Mouse (Mus musculus) C2C12 (cell line): ENCODE results near the gene Capn9. TPM values are rescaled to one million over a fixed set of nuclear protein-coding genes. Genes with fewer than 3 reads are reported as not detected.

Experiments used
- H3K27me3 ChIP-seq: one replicate; pipeline ENCODE4 v1.6.1; 2011; ENCODE audit not compliant: control insufficient read depth, insufficient read depth, insufficient read length
- H3K36me3 ChIP-seq: one replicate; pipeline ENCODE4 v1.6.1; 2011; ENCODE audit not compliant: control insufficient read depth, insufficient read depth
- H3K4me3 ChIP-seq: one replicate; pipeline ENCODE4 v1.5.1; 2011; ENCODE audit warnings: mild to moderate bottlenecking, control low read depth; ENCODE audit not compliant: poor library complexity, insufficient read depth, severe bottlenecking
- H3K79me2 ChIP-seq: one replicate; pipeline ENCODE4 v1.6.1; 2011; ENCODE audit not compliant: control insufficient read depth, insufficient read depth
- H3K79me3 ChIP-seq: one replicate; pipeline ENCODE4 v1.6.1; 2011; ENCODE audit warnings: low read depth, control low read depth
- H3ac ChIP-seq: one replicate; pipeline ENCODE3; 2011; ENCODE audit warnings: low read depth; ENCODE audit not compliant: control insufficient read depth, insufficient read length
- CEBPB ChIP-seq: IDR thresholded peaks from one replicate; pipeline ENCODE4 v1.6.1; 2011; ENCODE audit warnings: low read depth, mild to moderate bottlenecking, control low read depth, moderate library complexity
- CTCF ChIP-seq: IDR thresholded peaks from one replicate; pipeline ENCODE4 v1.5.1; 2011; ENCODE audit not compliant: control insufficient read depth, insufficient read depth, insufficient read length
- FOSL1 ChIP-seq: IDR thresholded peaks from one replicate; pipeline ENCODE4 v1.8.0; 2011; ENCODE audit warnings: mild to moderate bottlenecking, low read length; ENCODE audit not compliant: poor library complexity, insufficient read depth, severe bottlenecking
- MAX ChIP-seq: IDR thresholded peaks from one replicate; pipeline ENCODE4 v1.6.1; 2011; ENCODE audit warnings: mild to moderate bottlenecking, control low read depth
- MYOD1 ChIP-seq: IDR thresholded peaks from one replicate; pipeline ENCODE4 v1.6.1; 2011; ENCODE audit warnings: low read depth; ENCODE audit not compliant: control insufficient read depth, insufficient read length
- MYOG ChIP-seq: IDR thresholded peaks from one replicate; pipeline ENCODE4 v1.6.1; 2011; ENCODE audit not compliant: control insufficient read depth, insufficient read length; ENCODE audit errors: extremely low read depth
- USF1 ChIP-seq: IDR thresholded peaks from one replicate; pipeline ENCODE4 v1.6.1; 2011; ENCODE audit warnings: low read depth, mild to moderate bottlenecking, control low read depth, moderate library complexity
- polyA plus RNA-seq: library from polyadenylated mRNA; unstranded; fragments of >200 nt; fragmentation: generic; extraction: Trizol; gene quantifications from one replicate; pipeline ENCODE4 v1.2.1, GENCODE M21; 2012; ENCODE audit warnings: missing spikeins

The Capn9 gene
- polyA plus RNA-seq, 1 experiment, result not detected

DNA sequence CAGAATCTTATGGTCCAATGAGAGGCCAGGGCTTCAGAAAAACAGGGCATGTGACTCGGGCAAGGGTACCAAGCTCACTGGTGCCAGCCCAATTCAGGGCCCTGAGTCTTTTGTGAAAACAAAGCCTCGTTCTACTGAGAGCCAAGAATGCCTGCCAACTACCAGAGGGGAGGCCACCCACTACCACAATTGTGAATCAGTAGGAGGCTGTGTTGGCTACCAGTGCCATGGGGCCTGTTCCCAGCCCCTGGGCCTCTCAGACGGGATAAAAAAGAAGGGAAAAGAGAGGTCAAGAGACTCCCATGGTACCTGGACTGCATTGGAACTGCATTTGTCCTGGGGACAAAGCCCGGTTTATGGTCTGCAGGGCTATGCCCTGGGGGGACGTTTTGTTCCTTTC, 45.3 kb downstream of the Capn9 start:
- TF ChIP-seq MYOD1 (no peak), FOSL1 (no peak), CTCF (no peak)
- no peaks in the 10 kb centered on the region for H3K79me3 ChIP-seq
- H3K27me3 ChIP-seq, result peaks cover 5% of the 10 kb centered on the region
- no peak overlapping the region for H3ac ChIP-seq
- no peaks in the 10 kb centered on the region for H3K79me2 ChIP-seq
- no peak overlapping the region for H3K4me3 ChIP-seq
- no peaks in the 10 kb centered on the region for H3K36me3 ChIP-seq

DNA sequence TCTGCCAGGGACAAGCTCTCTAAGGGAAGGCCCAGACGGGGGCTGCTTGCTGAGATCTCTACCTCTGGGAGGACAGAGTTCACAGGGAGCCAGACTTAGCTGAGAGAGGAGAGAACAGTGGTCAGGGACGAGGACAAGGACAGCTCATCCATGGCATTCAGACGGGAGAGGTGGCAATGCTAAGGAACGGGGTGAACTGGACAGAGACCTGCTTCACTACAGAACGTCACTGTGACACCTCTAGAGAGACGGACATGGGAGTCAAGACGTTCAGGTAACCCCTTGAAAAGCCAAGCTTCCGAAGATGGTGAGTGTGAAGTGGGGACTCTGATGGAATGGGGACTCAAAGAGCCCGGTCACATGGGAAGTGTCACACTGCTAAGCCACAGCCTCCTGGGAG, 50.3 kb downstream of the Capn9 start:
- H3K4me3 ChIP-seq, result no peak overlapping the region
- no peak overlapping the region for H3ac ChIP-seq
- no peaks in the 10 kb centered on the region for H3K27me3 ChIP-seq
- H3K36me3 ChIP-seq, result no peaks in the 10 kb centered on the region
- H3K79me2 ChIP-seq, result no peaks in the 10 kb centered on the region
- TF ChIP-seq MAX, result no peak
- H3K79me3 ChIP-seq, result no peaks in the 10 kb centered on the region

DNA sequence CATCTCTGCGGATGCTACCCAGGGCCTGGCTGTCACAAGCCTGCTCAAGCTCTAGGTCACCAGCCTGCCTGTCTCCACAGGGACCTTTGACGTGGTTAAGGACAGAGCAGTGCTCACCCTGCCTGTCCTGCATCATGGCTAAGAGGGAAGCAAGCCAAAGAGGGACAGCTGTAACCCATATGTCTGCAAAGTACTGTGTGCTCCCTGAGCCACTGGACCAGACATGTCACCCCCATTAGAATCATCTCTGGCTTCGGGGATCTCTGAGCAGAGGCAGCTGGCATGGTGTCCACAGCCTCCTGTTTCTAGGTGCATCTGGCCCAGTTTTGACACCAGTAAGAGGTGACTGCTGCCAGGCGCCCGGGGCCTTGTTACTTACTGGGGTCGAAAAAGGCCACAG, 54.6 kb downstream of the Capn9 start:
- Histone ChIP-seq H3K79me2 (no peaks in the 10 kb centered on the region), H3ac (no peak overlapping the region), H3K36me3 (no peaks in the 10 kb centered on the region), H3K4me3 (no peak overlapping the region), H3K79me3 (no peaks in the 10 kb centered on the region), H3K27me3 (no peaks in the 10 kb centered on the region)
- TF ChIP-seq CTCF (no peak), MYOG (no peak), MYOD1 (no peak), USF1 (no peak), MAX (no peak), CEBPB (no peak), FOSL1 (no peak)

DNA sequence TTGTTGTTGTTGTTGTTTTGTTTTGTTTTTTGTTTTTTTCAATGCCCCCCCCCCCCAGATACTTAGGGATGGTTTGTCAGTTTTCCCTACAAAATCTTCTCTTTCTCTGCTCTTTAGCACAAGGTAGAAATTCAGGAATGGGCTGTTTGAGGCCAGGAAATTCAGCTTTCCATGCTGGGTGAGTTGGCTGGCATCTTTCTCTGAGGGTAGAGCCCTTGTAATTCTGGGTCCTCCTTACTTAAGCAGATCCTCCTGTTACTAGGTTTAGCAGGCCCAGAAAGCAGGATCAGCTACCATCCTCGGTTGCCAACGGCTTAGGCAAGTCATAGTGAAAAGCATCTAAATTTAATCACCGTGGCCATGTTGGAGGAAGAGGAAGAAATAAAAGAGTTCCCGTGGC, 55.0 kb downstream of the Capn9 start:
- no peak for TF ChIP-seq CEBPB
- TF ChIP-seq MAX, result no peak
- TF ChIP-seq FOSL1, result no peak
- no peak for TF ChIP-seq CTCF

DNA sequence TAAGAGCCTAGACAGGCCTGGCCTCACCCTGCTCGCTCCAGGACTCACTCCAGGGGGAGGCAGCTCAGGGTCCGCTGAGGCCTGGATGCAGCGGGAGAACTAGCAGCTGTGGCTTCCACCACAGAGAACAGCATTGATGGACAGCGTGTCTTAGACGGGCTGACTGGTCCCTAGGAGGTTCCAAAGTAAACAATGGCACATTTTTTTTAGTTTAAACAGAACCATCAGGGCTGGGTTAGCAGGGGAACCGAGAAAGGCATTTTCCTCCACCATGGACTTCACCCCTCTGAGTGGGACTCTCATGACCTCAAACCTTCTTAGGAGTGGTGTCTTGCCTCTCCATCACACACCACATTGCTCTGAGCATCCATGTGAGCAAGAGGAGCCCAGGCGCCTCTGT, 56.1 kb downstream of the Capn9 start:
- H3K27me3 ChIP-seq, result no peaks in the 10 kb centered on the region
- H3ac ChIP-seq, result no peak overlapping the region
- no peaks in the 10 kb centered on the region for H3K79me3 ChIP-seq
- H3K36me3 ChIP-seq, result peaks cover 6% of the 10 kb centered on the region
- TF ChIP-seq USF1, result no peak
- TF ChIP-seq FOSL1, result no peak
- no peak for TF ChIP-seq CTCF
- TF ChIP-seq MYOG, result no peak
- no peak for TF ChIP-seq CEBPB
- TF ChIP-seq MYOD1, result no peak
- TF ChIP-seq MAX, result no peak
- H3K79me2 ChIP-seq, result no peaks in the 10 kb centered on the region
- no peak overlapping the region for H3K4me3 ChIP-seq

More for the DNA sequence above, 55.0 kb downstream of the Capn9 start:
- no peak overlapping the region for H3ac ChIP-seq
- H3K4me3 ChIP-seq, result no peak overlapping the region
- H3K79me2 ChIP-seq, result no peaks in the 10 kb centered on the region
- H3K36me3 ChIP-seq, result peaks cover under 1% of the 10 kb centered on the region
- H3K27me3 ChIP-seq, result no peaks in the 10 kb centered on the region
- H3K79me3 ChIP-seq, result no peaks in the 10 kb centered on the region

DNA sequence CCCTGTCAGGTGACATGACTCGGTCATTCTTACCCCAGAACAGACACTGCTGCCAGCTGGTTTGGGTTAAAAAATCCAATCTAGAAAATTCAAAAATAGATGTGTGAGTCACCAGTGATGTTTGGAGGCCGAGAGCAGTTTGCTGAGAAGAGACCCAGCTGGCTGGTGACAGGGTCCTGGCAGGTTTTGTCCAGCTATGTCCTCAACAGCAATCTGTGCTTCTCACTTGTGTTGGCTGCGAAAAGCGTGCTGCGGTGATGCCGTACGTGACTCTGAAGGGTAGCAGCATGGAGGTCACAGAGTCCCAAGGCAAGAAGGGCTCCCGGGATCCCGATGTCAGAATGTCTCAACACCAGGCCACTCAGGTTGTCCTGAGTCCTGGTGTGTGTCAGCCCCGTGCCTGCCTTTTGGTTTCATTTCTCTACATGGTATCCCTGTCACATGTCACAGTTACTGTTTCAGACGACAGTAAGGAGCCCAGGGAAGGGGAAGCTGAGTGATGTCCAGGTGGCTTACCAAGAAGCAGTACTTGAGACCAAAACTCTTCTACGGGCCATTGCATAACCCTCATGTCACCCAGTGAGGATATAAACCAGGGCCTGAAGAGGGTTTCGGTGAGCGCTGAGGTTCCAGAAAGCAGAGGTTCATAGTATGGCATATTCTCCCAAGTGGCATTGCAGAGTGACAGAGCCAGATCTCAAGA, 57.2 kb downstream of the Capn9 start:
- Histone ChIP-seq H3K79me3 (no peaks in the 10 kb centered on the region), H3K27me3 (no peaks in the 10 kb centered on the region), H3K4me3 (no peak overlapping the region), H3ac (no peak overlapping the region), H3K36me3 (peaks cover 13% of the 10 kb centered on the region), H3K79me2 (no peaks in the 10 kb centered on the region)
- TF ChIP-seq USF1 (peak; percentile 23), CTCF (no peak)
